In genomic region chr4:103120028-103120384, GRCm38 (mm10) we compare ENCODE assay signal across 7 mouse cellular contexts. TPM values are rescaled to one million over a fixed set of nuclear protein-coding genes. Genes with fewer than 3 reads are reported as not detected.
DNase-seq lines count a peak whose midpoint lies in the region; ATAC-seq and TF ChIP-seq lines count a peak whose summit lies in the region.

No protein-coding gene starts in this region.

- H3K4me1 ChIP-seq in embryonic facial prominence, embryonic 14.5 days (ENCODE audit: control insufficient read depth, insufficient read depth, low read length) = peaks cover 18% of the 10 kb centered on the region
- H3K4me1 ChIP-seq in limb, embryonic 14.5 days (ENCODE audit: control insufficient read depth, insufficient read depth, low read length) = peaks cover 16% of the 10 kb centered on the region
- peaks cover 15% of the 10 kb centered on the region for H3K4me1 ChIP-seq in stomach, embryonic 14.5 days (ENCODE audit: control insufficient read depth, insufficient read depth, low read length)

- 9% methylated on average over 4 of the region's 4 CpGs for WGBS in embryonic facial prominence, embryonic 14.5 days
- 12% methylated on average over 4 of the region's 4 CpGs for WGBS in limb, embryonic 14.5 days
- 12% methylated on average over 4 of the region's 4 CpGs for WGBS in stomach, embryonic 14.5 days

- peak overlapping the region; percentile 98 for H3K4me3 ChIP-seq in embryonic facial prominence, embryonic 14.5 days (ENCODE audit: low read depth, low read length)
- H3K4me3 ChIP-seq in limb, embryonic 14.5 days (replicated peaks; ENCODE audit: low read length) = peak overlapping the region; percentile 95
- peak overlapping the region; percentile 88 for H3K4me3 ChIP-seq in stomach, embryonic 14.5 days (ENCODE audit: low read depth, low read length)

- peak; percentile 71 for DNase-seq in thymus, postnatal 0 days (ENCODE audit: low spot score)
- DNase-seq in thymus, adult 18-20 months = no peak
- DNase-seq in embryonic facial prominence, embryonic 14.5 days (ENCODE audit: low spot score) = peak; percentile 9
- DNase-seq in limb, embryonic 14.5 days (ENCODE audit: low spot score) = no peak
- no peak for DNase-seq in left cerebral cortex, adult 9 months (ENCODE audit: low spot score in 2 of 2)
- no peak for DNase-seq in thymus, postnatal 36 days

- H3K27me3 ChIP-seq in embryonic facial prominence, embryonic 14.5 days (replicated peaks; ENCODE audit: control insufficient read depth, insufficient read depth, low read length) = no peaks in the 10 kb centered on the region
- no peaks in the 10 kb centered on the region for H3K27me3 ChIP-seq in limb, embryonic 14.5 days (ENCODE audit: control insufficient read depth, insufficient read depth, low read length)
- H3K27me3 ChIP-seq in stomach, embryonic 14.5 days (ENCODE audit: control insufficient read depth, insufficient read depth, low read length) = no peaks in the 10 kb centered on the region

- no peak for ATAC-seq in embryonic facial prominence, embryonic 14.5 days (ENCODE audit: low read depth)
- ATAC-seq in limb, embryonic 14.5 days (ENCODE audit: low FRiP score, low read depth) = no peak
- peak; percentile 57; the same call in 1 of the 2 replicates for ATAC-seq in stomach, embryonic 14.5 days (ENCODE audit: insufficient number of reproducible peaks, insufficient read depth, low FRiP score, low read depth)

- TF ChIP-seq POLR2A in limb, embryonic 14.5 days (IDR thresholded peaks at IDR 0.05; ENCODE audit: borderline replicate concordance, extremely low read depth, insufficient read depth, insufficient read length) = no peak

- peak overlapping the region; percentile 66 for H3K4me2 ChIP-seq in embryonic facial prominence, embryonic 14.5 days (ENCODE audit: low read depth, low read length)
- H3K4me2 ChIP-seq in limb, embryonic 14.5 days (replicated peaks; ENCODE audit: low read depth, low read length, severe bottlenecking) = peak overlapping the region; percentile 67
- peak overlapping the region; percentile 58 for H3K4me2 ChIP-seq in stomach, embryonic 14.5 days (replicated peaks; ENCODE audit: low read depth, low read length)

- no peaks in the 10 kb centered on the region for H3K9me3 ChIP-seq in embryonic facial prominence, embryonic 14.5 days (ENCODE audit: control insufficient read depth, low read length)
- H3K9me3 ChIP-seq in limb, embryonic 14.5 days (ENCODE audit: control insufficient read depth, low read length) = no peaks in the 10 kb centered on the region
- no peaks in the 10 kb centered on the region for H3K9me3 ChIP-seq in stomach, embryonic 14.5 days (ENCODE audit: control insufficient read depth, low read depth, low read length)

- peaks cover 9% of the 10 kb centered on the region; the same call in 1 of the 2 replicates for H3K36me3 ChIP-seq in embryonic facial prominence, embryonic 14.5 days (ENCODE audit: control insufficient read depth, insufficient read depth, low read length)
- 0 out of 2 replicates have a peak, but pooled peaks cover 5% of the 10 kb centered on the region for H3K36me3 ChIP-seq in limb, embryonic 14.5 days (ENCODE audit: control insufficient read depth, insufficient read depth, low read length)
- H3K36me3 ChIP-seq in stomach, embryonic 14.5 days (ENCODE audit: control insufficient read depth, insufficient read depth, low read length) = no peaks in the 10 kb centered on the region; the same call in 1 of the 2 replicates

- H3K27ac ChIP-seq in embryonic facial prominence, embryonic 14.5 days (replicated peaks; ENCODE audit: low read depth, low read length) = peak overlapping the region; percentile 95
- peak overlapping the region; percentile 95 for H3K27ac ChIP-seq in limb, embryonic 14.5 days (replicated peaks; ENCODE audit: low read depth, low read length)
- H3K27ac ChIP-seq in stomach, embryonic 14.5 days (ENCODE audit: low read length) = peak overlapping the region; percentile 95

- H3K9ac ChIP-seq in embryonic facial prominence, embryonic 14.5 days (ENCODE audit: low read depth, low read length) = peak overlapping the region; percentile 97
- H3K9ac ChIP-seq in limb, embryonic 14.5 days (ENCODE audit: low read depth, low read length, severe bottlenecking) = peak overlapping the region; percentile 96
- peak overlapping the region; percentile 90 for H3K9ac ChIP-seq in stomach, embryonic 14.5 days (replicated peaks; ENCODE audit: low read depth, low read length)

RNA-seq across cellular contexts. Expression of gene Wdr78, which starts 5.7 kb away (rescaled TPM):
- polyA plus RNA-seq in thymus, postnatal 0 days (2015; fragmentation: Nextera tagmentation; extraction: Ambion mirVana) = 8.8 and 10.6 TPM in 2 replicates
- polyA plus RNA-seq in embryonic facial prominence, embryonic 14.5 days (2014; fragmentation: Nextera tagmentation; extraction: Ambion mirVana) = 3.6 and 3.9 TPM in 2 replicates
- polyA plus RNA-seq in limb, embryonic 14.5 days (2012; rRNA removed) = 5.4 and 7.0 TPM in 2 replicates
- 3.4 and 4.4 TPM in 2 replicates for polyA plus RNA-seq in limb, embryonic 14.5 days (2014; fragmentation: Nextera tagmentation; extraction: Ambion mirVana)
- 2.8 and 3.0 TPM in 2 replicates for polyA plus RNA-seq in stomach, embryonic 14.5 days (2014; fragmentation: Nextera tagmentation; extraction: Ambion mirVana)

RNA-seq across cellular contexts. Expression of gene Mier1, which starts 5.8 kb away (rescaled TPM):
- 116 and 169 TPM in 2 replicates for polyA plus RNA-seq in thymus, postnatal 0 days (2015; fragmentation: Nextera tagmentation; extraction: Ambion mirVana)
- polyA plus RNA-seq in embryonic facial prominence, embryonic 14.5 days (2014; fragmentation: Nextera tagmentation; extraction: Ambion mirVana) = 34.0 and 36.1 TPM in 2 replicates
- polyA plus RNA-seq in limb, embryonic 14.5 days (2012; rRNA removed) = 32.8 and 32.9 TPM in 2 replicates
- 41.2 and 46.4 TPM in 2 replicates for polyA plus RNA-seq in limb, embryonic 14.5 days (2014; fragmentation: Nextera tagmentation; extraction: Ambion mirVana)
- 50.8 and 62.1 TPM in 2 replicates for polyA plus RNA-seq in stomach, embryonic 14.5 days (2014; fragmentation: Nextera tagmentation; extraction: Ambion mirVana)

Comparison
In these comparisons a context has a peak if more than half of its experiments do, and no peak if none do; other contexts are left out.
1. DNase-seq: peak in thymus, postnatal 0 days (single experiment) and embryonic facial prominence, embryonic 14.5 days (single experiment); none in thymus, adult 18-20 months (0 of 2), limb, embryonic 14.5 days (single experiment), left cerebral cortex, adult 9 months (0 of 2) and thymus, postnatal 36 days (0 of 2).
2. Peak in every context shown above with its lines, with median percentiles within 50 percentile points of each other: H3K27ac ChIP-seq, H3K4me2 ChIP-seq, H3K4me3 ChIP-seq and H3K9ac ChIP-seq.